Mouse (Mus musculus): ENCODE measurements at regions not wholly inside any gene's neighbourhood (a gene's known extent, or its start where the extent isn't known, plus 50 kb on each side); places are given as distances from the start of the nearest gene placed in this dataset.

GRCm38 (mm10) chr7:37908618-37909130 lies 114.7 kb downstream of the Uri1 start:
- no peaks in the 10 kb centered on the region for H3K9me3 ChIP-seq
- H3K4me1 ChIP-seq = 0 out of 2 replicates have a peak, but pooled peaks cover 6% of the 10 kb centered on the region
- H3K27ac ChIP-seq = no peak overlapping the region
- ATAC-seq (replicated peaks) = no peak
- no peaks in the 10 kb centered on the region for H3K36me3 ChIP-seq (replicated peaks)
- H3K9ac ChIP-seq = no peak overlapping the region
- WGBS = 82% methylated on average over 5 of the region's 5 CpGs
- H3K4me2 ChIP-seq = no peak overlapping the region
- H3K4me3 ChIP-seq = no peak overlapping the region
- no peaks in the 10 kb centered on the region for H3K27me3 ChIP-seq (replicated peaks)

- 80% methylated on average over 6 of the region's 6 CpGs for WGBS
Measured at GRCm38 (mm10) chr7:37893885-37894284, 120.4 kb upstream of the Zfp536 start.

GRCm38 (mm10) chr7:37874382-37874781 lies 100.9 kb upstream of the Zfp536 start:
- ATAC-seq (replicated peaks) = no peak
- Histone ChIP-seq H3K36me3 (replicated peaks) (no peaks in the 10 kb centered on the region), H3K4me1 (peaks cover 2% of the 10 kb centered on the region; the same call in 1 of the 2 replicates), H3K27ac (no peak overlapping the region), H3K4me2 (no peak overlapping the region), H3K4me3 (no peak overlapping the region), H3K9me3 (no peaks in the 10 kb centered on the region), H3K27me3 (replicated peaks) (no peaks in the 10 kb centered on the region), H3K9ac (no peak overlapping the region)
- WGBS = 69% methylated on average over 12 of the region's 12 CpGs

More at GRCm38 (mm10) chr7:37893885-37894284, 120.4 kb upstream of the Zfp536 start:
- Histone ChIP-seq H3K27ac (no peak overlapping the region), H3K36me3 (replicated peaks) (no peaks in the 10 kb centered on the region), H3K9ac (no peak overlapping the region), H3K4me1 (no peaks in the 10 kb centered on the region), H3K9me3 (no peaks in the 10 kb centered on the region), H3K4me2 (no peak overlapping the region), H3K27me3 (replicated peaks) (no peaks in the 10 kb centered on the region), H3K4me3 (no peak overlapping the region)
- ATAC-seq (replicated peaks) = no peak

GRCm38 (mm10) chr7:37870956-37871355 lies 97.5 kb upstream of the Zfp536 start:
- Histone ChIP-seq H3K4me2 (no peak overlapping the region), H3K4me3 (no peak overlapping the region), H3K27ac (no peak overlapping the region), H3K9me3 (no peaks in the 10 kb centered on the region), H3K27me3 (replicated peaks) (no peaks in the 10 kb centered on the region), H3K36me3 (replicated peaks) (no peaks in the 10 kb centered on the region), H3K9ac (no peak overlapping the region), H3K4me1 (peaks cover 2% of the 10 kb centered on the region; the same call in 1 of the 2 replicates)
- ATAC-seq (replicated peaks) = no peak
- WGBS = 78% methylated on average over 5 of the region's 5 CpGs

- Histone ChIP-seq H3K36me3 (replicated peaks) (no peaks in the 10 kb centered on the region), H3K9ac (no peak overlapping the region), H3K27me3 (replicated peaks) (no peaks in the 10 kb centered on the region), H3K4me1 (peaks cover 2% of the 10 kb centered on the region; the same call in 1 of the 2 replicates), H3K4me2 (no peak overlapping the region), H3K9me3 (no peaks in the 10 kb centered on the region), H3K27ac (no peak overlapping the region), H3K4me3 (no peak overlapping the region)
- no peak for ATAC-seq (replicated peaks)
- WGBS = 39% methylated on average over 1 of the region's 1 CpGs
Measured at GRCm38 (mm10) chr7:37866468-37866867, 93.0 kb upstream of the Zfp536 start.

- no peaks in the 10 kb centered on the region for H3K27me3 ChIP-seq (replicated peaks)
- no peak overlapping the region for H3K4me2 ChIP-seq
- no peak overlapping the region for H3K27ac ChIP-seq
- no peaks in the 10 kb centered on the region for H3K36me3 ChIP-seq (replicated peaks)
- 84% methylated on average over 5 of the region's 5 CpGs for WGBS
- no peak overlapping the region for H3K9ac ChIP-seq
- no peaks in the 10 kb centered on the region for H3K9me3 ChIP-seq
- no peak overlapping the region for H3K4me3 ChIP-seq
- no peak for ATAC-seq (replicated peaks)
- no peaks in the 10 kb centered on the region for H3K4me1 ChIP-seq
Measured at GRCm38 (mm10) chr7:37851471-37851870, 78.0 kb upstream of the Zfp536 start.

GRCm38 (mm10) chr7:37845201-37845600 lies 71.8 kb upstream of the Zfp536 start:
- 33% methylated on average over 1 of the region's 1 CpGs for WGBS
- Histone ChIP-seq H3K27ac (no peak overlapping the region), H3K4me3 (no peak overlapping the region), H3K9ac (no peak overlapping the region), H3K36me3 (replicated peaks) (no peaks in the 10 kb centered on the region), H3K27me3 (replicated peaks) (no peaks in the 10 kb centered on the region), H3K4me1 (peaks cover 15% of the 10 kb centered on the region), H3K4me2 (no peak overlapping the region), H3K9me3 (no peaks in the 10 kb centered on the region)
- ATAC-seq (replicated peaks) = no peak

GRCm38 (mm10) chr7:37842000-37842513 lies 68.6 kb upstream of the Zfp536 start:
- peak overlapping the region; percentile 26; the same call in 1 of the 2 replicates for H3K27ac ChIP-seq
- no peaks in the 10 kb centered on the region for H3K36me3 ChIP-seq (replicated peaks)
- H3K4me1 ChIP-seq = peaks cover 15% of the 10 kb centered on the region
- peak overlapping the region; percentile 23; the same call in 1 of the 2 replicates for H3K9ac ChIP-seq
- peak overlapping the region; percentile 12 for H3K4me3 ChIP-seq
- H3K27me3 ChIP-seq (replicated peaks) = no peaks in the 10 kb centered on the region
- peak overlapping the region; percentile 47 for H3K4me2 ChIP-seq
- H3K9me3 ChIP-seq = no peaks in the 10 kb centered on the region
- peak; percentile 84 for ATAC-seq (replicated peaks)
- WGBS = 3% methylated on average over 14 of the region's 14 CpGs

GRCm38 (mm10) chr7:37841549-37841948 lies 68.1 kb upstream of the Zfp536 start:
- Histone ChIP-seq H3K9me3 (no peaks in the 10 kb centered on the region), H3K4me1 (peaks cover 15% of the 10 kb centered on the region), H3K9ac (no peak overlapping the region), H3K27me3 (replicated peaks) (no peaks in the 10 kb centered on the region), H3K4me2 (peak overlapping the region; percentile 47), H3K36me3 (replicated peaks) (no peaks in the 10 kb centered on the region), H3K4me3 (peak overlapping the region; percentile 12; the same call in 1 of the 2 replicates), H3K27ac (peak overlapping the region; percentile 26; the same call in 1 of the 2 replicates)
- 30% methylated on average over 4 of the region's 4 CpGs for WGBS
- no peak for ATAC-seq (replicated peaks)

GRCm38 (mm10) chr7:37837883-37838282 lies 64.4 kb upstream of the Zfp536 start:
- Histone ChIP-seq H3K4me3 (no peak overlapping the region), H3K27me3 (replicated peaks) (no peaks in the 10 kb centered on the region), H3K9ac (no peak overlapping the region), H3K27ac (no peak overlapping the region), H3K36me3 (replicated peaks) (no peaks in the 10 kb centered on the region), H3K4me1 (peaks cover 15% of the 10 kb centered on the region), H3K4me2 (no peak overlapping the region), H3K9me3 (no peaks in the 10 kb centered on the region)
- WGBS = 93% methylated on average over 5 of the region's 5 CpGs
- no peak for ATAC-seq (replicated peaks)

GRCm38 (mm10) chr7:37837372-37837771 lies 63.9 kb upstream of the Zfp536 start:
- 87% methylated on average over 5 of the region's 5 CpGs for WGBS
- no peak for ATAC-seq (replicated peaks)
- peaks cover 10% of the 10 kb centered on the region for H3K4me1 ChIP-seq

GRCm38 (mm10) chr7:37833420-37833819 lies 60.0 kb upstream of the Zfp536 start:
- H3K27me3 ChIP-seq (replicated peaks) = no peaks in the 10 kb centered on the region
- H3K27ac ChIP-seq = no peak overlapping the region
- WGBS = 63% methylated on average over 8 of the region's 8 CpGs
- H3K4me3 ChIP-seq = no peak overlapping the region
- H3K9ac ChIP-seq = no peak overlapping the region
- peaks cover 4% of the 10 kb centered on the region; the same call in 1 of the 2 replicates for H3K4me1 ChIP-seq
- H3K36me3 ChIP-seq (replicated peaks) = no peaks in the 10 kb centered on the region
- H3K9me3 ChIP-seq = no peaks in the 10 kb centered on the region
- ATAC-seq (replicated peaks) = no peak
- no peak overlapping the region for H3K4me2 ChIP-seq

More at GRCm38 (mm10) chr7:37837372-37837771, 63.9 kb upstream of the Zfp536 start:
- no peak overlapping the region for H3K4me2 ChIP-seq
- H3K4me3 ChIP-seq = no peak overlapping the region
- H3K27me3 ChIP-seq (replicated peaks) = no peaks in the 10 kb centered on the region
- no peak overlapping the region for H3K9ac ChIP-seq
- H3K27ac ChIP-seq = no peak overlapping the region
- no peaks in the 10 kb centered on the region for H3K9me3 ChIP-seq
- no peaks in the 10 kb centered on the region for H3K36me3 ChIP-seq (replicated peaks)

GRCm38 (mm10) chr7:37832322-37832721 lies 58.9 kb upstream of the Zfp536 start:
- WGBS = 33% methylated on average over 4 of the region's 4 CpGs
- Histone ChIP-seq H3K9me3 (no peaks in the 10 kb centered on the region), H3K4me2 (no peak overlapping the region), H3K36me3 (replicated peaks) (no peaks in the 10 kb centered on the region), H3K27me3 (replicated peaks) (no peaks in the 10 kb centered on the region), H3K4me1 (peaks cover 4% of the 10 kb centered on the region; the same call in 1 of the 2 replicates), H3K27ac (no peak overlapping the region), H3K4me3 (no peak overlapping the region), H3K9ac (no peak overlapping the region)
- ATAC-seq (replicated peaks) = 0 out of 2 replicates have a peak, but pooled peaks have one; percentile 20

All from midbrain, embryonic 15.5 days (tissue).